Mouse (Mus musculus) midbrain, embryonic 15.5 days (tissue): ENCODE measurements at regions not wholly inside any gene's neighbourhood (a gene's known extent, or its start where the extent isn't known, plus 50 kb on each side); places are given as distances from the start of the nearest gene placed in this dataset.
"Not testable (repeated sequence)": the region's sequence is repeated elsewhere in the genome, so short reads cannot be mapped to it uniquely, and the experiment has no call there.

Experiments
- ATAC-seq: fragments of 200-750 bp; cut with Nextera tagmentation; replicated peaks from 2 replicates; pipeline ENCODE4 v1.8.0; 2017; ENCODE audit warnings: moderate TSS enrichment
- H3K27ac ChIP-seq: fragments of 300-500 bp; sonication (generic); 2 replicates; pipeline ENCODE4 v1.5.1; 2015; ENCODE audit warnings: mild to moderate bottlenecking, inconsistent platforms
- H3K27me3 ChIP-seq: fragments of 300-500 bp; sonication (generic); replicated peaks from 2 replicates; pipeline ENCODE4 v1.6.1; 2015; ENCODE audit warnings: inconsistent platforms
- H3K36me3 ChIP-seq: fragments of 300-500 bp; sonication (generic); replicated peaks from 2 replicates; pipeline ENCODE4 v1.6.1; 2015; ENCODE audit warnings: inconsistent platforms
- H3K4me1 ChIP-seq: fragments of 300-500 bp; sonication (generic); 2 replicates; pipeline ENCODE4 v1.6.1; 2015; ENCODE audit warnings: inconsistent platforms
- H3K4me2 ChIP-seq: fragments of 300-500 bp; sonication (generic); 2 replicates; pipeline ENCODE4 v1.6.1; 2015; ENCODE audit warnings: inconsistent platforms, mild to moderate bottlenecking, moderate library complexity
- H3K4me3 ChIP-seq: fragments of 300-500 bp; sonication (generic); 2 replicates; pipeline ENCODE4 v1.5.1; 2015; ENCODE audit warnings: mild to moderate bottlenecking, inconsistent platforms
- H3K9ac ChIP-seq: fragments of 300-500 bp; sonication (generic); 2 replicates; pipeline ENCODE4 v1.6.1; 2015; ENCODE audit warnings: mild to moderate bottlenecking, inconsistent platforms
- H3K9me3 ChIP-seq: fragments of 300-500 bp; sonication (generic); 2 replicates; pipeline ENCODE4 v1.6.1; 2016; ENCODE audit warnings: inconsistent platforms
- WGBS: fragments of 180-500 bp; shearing (Covaris S2); methylation state at CpG from one replicate; pipeline ENCODE4 v1.1.7; 2015; ENCODE audit warnings: mixed read lengths; 5-methylcytosine and 5-hydroxymethylcytosine counted together

DNA sequence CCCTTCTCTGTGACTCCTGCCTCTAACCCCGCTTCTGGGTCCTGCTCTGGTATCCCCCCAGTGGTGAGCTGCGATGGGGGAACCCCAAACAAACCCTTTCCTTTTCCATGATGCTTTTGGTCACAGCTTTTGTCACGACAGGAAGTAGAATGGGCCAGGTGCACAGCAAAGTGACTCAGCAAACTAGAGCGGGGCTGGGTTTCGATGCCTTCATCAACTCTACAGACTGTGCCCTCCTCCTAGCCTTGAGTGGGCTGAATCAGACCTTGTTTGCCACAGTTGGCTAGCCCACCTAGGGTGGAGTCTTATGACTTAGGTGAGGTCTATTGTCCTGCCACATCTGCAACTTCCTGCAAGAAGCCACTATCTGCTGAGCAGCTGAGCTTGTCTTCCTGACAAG, 174.7 kb upstream of the Trpc7 start:
- no peak overlapping the region for H3K9ac ChIP-seq
- H3K4me3 ChIP-seq = no peak overlapping the region
- H3K36me3 ChIP-seq = no peaks in the 10 kb centered on the region
- H3K27ac ChIP-seq = no peak overlapping the region
- no peaks in the 10 kb centered on the region for H3K27me3 ChIP-seq
- WGBS = 83% methylated on average over 5 of the region's 5 CpGs
- no peaks in the 10 kb centered on the region for H3K4me1 ChIP-seq
- H3K9me3 ChIP-seq = no peaks in the 10 kb centered on the region
- H3K4me2 ChIP-seq = no peak overlapping the region
- no peak for ATAC-seq

DNA sequence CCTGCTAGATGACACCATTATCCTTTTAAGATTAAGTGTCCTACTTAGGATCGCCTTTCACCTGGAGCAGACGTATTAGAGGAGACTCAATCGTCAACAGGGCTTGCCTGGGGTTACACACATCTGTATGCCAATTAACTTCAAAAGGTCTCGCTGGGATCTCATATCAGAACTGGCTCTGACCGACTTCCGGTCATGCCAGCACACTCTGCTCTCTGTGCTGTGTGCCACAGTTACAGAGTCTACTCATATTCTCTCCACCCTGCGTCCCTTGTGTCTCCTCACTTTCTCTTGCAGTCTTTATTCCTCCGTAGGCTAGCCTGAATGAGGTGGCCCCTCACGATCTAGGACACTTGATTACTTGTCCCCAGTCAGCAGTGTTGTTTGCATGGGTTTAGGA, 165.9 kb upstream of the Trpc7 start:
- no peak overlapping the region for H3K4me2 ChIP-seq
- peak overlapping the region; percentile 64; the same call in 1 of the 2 replicates for H3K27ac ChIP-seq
- peaks cover 19% of the 10 kb centered on the region for H3K4me1 ChIP-seq
- 70% methylated on average over 9 of the region's 9 CpGs for WGBS
- no peaks in the 10 kb centered on the region for H3K36me3 ChIP-seq
- H3K9me3 ChIP-seq = no peaks in the 10 kb centered on the region
- ATAC-seq = no peak
- no peaks in the 10 kb centered on the region for H3K27me3 ChIP-seq
- H3K4me3 ChIP-seq = no peak overlapping the region
- no peak overlapping the region for H3K9ac ChIP-seq

DNA sequence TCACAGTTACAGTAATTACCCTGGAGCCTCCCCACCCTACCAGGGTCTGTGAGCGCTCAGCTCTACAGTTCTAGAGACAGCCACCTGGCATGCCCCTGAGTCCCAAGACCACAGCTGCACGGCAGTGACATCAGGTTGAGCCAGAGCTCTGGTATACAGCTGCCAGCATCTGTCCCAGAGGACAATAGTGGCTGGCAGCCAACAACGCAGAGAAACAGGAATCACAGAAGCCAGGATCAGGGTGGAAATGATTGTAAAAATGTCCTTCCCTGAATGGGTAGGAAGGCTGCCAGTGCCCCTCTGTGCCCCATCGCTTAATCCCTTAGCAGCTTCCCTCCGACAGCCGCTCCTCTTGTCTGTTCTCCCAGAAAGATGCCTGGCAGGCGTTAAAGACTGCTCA, 165.3 kb upstream of the Trpc7 start:
- no peaks in the 10 kb centered on the region for H3K9me3 ChIP-seq
- ATAC-seq = peak; percentile 74; the same call in 1 of the 2 replicates
- peak overlapping the region; percentile 64 for H3K27ac ChIP-seq
- WGBS = 27% methylated on average over 7 of the region's 7 CpGs
- H3K27me3 ChIP-seq = no peaks in the 10 kb centered on the region
- no peak overlapping the region for H3K9ac ChIP-seq
- H3K4me2 ChIP-seq = no peak overlapping the region
- H3K4me3 ChIP-seq = no peak overlapping the region
- no peaks in the 10 kb centered on the region for H3K36me3 ChIP-seq
- H3K4me1 ChIP-seq = peaks cover 23% of the 10 kb centered on the region

DNA sequence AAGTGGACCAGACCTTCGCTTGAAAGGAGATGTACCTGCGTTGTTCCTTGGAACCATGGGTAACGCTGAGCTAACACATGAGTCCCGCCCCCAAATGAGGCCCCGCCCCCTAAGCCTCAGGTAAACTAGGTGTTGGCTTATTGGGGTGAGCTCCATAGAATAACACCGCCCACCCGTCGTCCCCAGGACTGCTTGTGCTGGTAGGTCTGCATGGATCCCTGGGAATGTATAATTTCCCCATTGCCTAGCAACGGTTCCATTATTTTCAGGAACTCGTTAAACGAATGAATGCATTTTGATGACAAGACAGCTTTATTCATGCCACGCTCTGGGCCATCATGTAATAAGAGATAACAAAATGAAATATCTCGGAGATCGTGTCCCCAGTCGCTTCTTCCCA, 161.0 kb upstream of the Trpc7 start:
- H3K36me3 ChIP-seq = no peaks in the 10 kb centered on the region
- no peak overlapping the region for H3K9ac ChIP-seq
- H3K4me3 ChIP-seq = no peak overlapping the region
- H3K4me2 ChIP-seq = no peak overlapping the region
- no peaks in the 10 kb centered on the region for H3K27me3 ChIP-seq
- 53% methylated on average over 15 of the region's 15 CpGs for WGBS
- H3K9me3 ChIP-seq = no peaks in the 10 kb centered on the region
- peaks cover 34% of the 10 kb centered on the region for H3K4me1 ChIP-seq
- ATAC-seq = peak; percentile 65
- H3K27ac ChIP-seq = peak overlapping the region; percentile 44; the same call in 1 of the 2 replicates

DNA sequence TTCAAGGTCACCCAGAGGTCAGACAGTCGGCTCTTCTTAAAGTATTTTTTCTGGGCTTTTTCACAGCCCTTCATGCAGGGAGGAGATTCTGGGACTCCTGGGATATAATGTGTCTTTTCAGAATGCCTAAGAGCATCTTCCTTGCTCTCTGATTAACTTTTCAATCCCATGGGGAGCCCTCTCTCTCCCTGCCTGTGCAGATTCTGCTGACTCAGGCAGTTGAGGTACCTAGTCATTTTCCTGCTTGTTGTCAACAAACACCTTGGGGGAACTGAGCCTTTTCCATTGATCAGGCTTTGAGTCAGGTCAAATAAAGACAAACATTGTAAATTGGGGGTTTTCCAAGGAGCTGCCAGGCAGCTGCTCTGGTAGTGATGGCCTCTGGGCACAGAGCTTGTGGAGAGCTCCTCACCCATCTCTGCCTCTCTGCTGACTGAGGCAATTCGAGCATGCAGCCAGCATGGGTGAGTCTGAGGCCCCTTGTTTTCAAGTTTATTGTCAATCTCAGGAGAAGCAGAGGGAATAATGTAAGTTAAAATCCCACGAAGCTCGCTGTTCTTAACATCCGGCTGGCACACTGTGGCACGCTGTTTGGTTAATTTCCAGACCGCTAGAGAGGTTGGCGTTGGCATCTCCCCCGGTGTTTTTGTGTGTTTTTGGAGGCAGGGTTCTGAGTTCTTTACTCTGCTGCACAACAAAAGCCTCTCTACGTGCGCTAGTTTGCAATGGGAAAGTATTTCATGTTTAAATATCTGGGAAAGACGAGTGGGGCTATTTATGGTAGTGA, 159.8 kb upstream of the Trpc7 start:
- no peak overlapping the region for H3K4me3 ChIP-seq
- ATAC-seq = peak; percentile 63; the same call in 1 of the 2 replicates
- no peaks in the 10 kb centered on the region for H3K36me3 ChIP-seq
- no peaks in the 10 kb centered on the region for H3K9me3 ChIP-seq
- H3K4me1 ChIP-seq = peaks cover 25% of the 10 kb centered on the region
- 42% methylated on average over 12 of the region's 12 CpGs for WGBS
- no peaks in the 10 kb centered on the region for H3K27me3 ChIP-seq
- H3K4me2 ChIP-seq = 0 out of 2 replicates have a peak overlapping the region, but pooled peaks have one; percentile 0
- H3K27ac ChIP-seq = peak overlapping the region; percentile 45
- no peak overlapping the region for H3K9ac ChIP-seq

DNA sequence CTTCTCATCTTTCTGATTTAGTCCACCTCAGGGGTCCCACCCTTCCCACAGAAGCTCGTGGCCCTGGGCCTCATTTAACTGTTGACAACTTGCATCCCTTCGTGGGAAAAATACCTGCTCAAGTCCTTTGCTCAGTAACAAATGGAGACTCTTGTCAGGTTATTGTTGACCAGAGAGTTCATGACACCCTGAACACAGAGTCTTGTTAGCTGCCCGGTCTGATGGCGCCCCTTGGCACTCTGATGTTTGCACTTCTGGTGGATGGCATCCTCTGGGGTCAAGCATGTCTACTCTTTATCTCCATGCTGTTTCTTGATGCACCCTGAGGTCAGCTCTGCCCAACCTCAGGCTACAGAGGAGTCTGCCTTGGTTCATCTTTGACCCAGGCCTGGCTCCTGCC, 157.6 kb upstream of the Trpc7 start:
- Histone ChIP-seq H3K27me3 (no peaks in the 10 kb centered on the region), H3K4me3 (no peak overlapping the region), H3K36me3 (no peaks in the 10 kb centered on the region), H3K4me2 (no peak overlapping the region), H3K27ac (no peak overlapping the region), H3K9ac (no peak overlapping the region), H3K9me3 (no peaks in the 10 kb centered on the region), H3K4me1 (peaks cover 25% of the 10 kb centered on the region)
- 80% methylated on average over 4 of the region's 4 CpGs for WGBS
- no peak for ATAC-seq

DNA sequence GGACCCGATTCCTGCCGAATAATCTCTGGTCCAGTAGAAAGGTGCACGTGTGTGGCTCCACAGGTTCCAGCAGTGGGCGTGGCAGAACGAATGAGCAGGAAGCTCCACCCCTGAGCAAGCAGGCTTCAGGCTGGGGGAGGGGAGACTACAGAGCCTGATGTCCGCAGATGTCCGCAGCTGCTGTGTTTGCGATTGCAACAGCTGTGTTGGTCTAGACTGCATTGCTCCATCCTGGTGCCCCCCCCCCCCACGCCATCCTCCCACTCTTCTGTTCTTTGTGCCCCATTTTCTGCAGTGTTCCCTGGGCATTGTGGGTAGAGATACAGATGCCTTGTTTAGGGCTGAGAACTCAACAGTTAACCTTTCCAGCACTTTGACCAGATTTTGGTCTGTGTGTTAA, 150.3 kb upstream of the Trpc7 start:
- ATAC-seq, H3K9ac ChIP-seq: not testable (repeated sequence)
- WGBS = 34% methylated on average over 9 of the region's 9 CpGs

DNA sequence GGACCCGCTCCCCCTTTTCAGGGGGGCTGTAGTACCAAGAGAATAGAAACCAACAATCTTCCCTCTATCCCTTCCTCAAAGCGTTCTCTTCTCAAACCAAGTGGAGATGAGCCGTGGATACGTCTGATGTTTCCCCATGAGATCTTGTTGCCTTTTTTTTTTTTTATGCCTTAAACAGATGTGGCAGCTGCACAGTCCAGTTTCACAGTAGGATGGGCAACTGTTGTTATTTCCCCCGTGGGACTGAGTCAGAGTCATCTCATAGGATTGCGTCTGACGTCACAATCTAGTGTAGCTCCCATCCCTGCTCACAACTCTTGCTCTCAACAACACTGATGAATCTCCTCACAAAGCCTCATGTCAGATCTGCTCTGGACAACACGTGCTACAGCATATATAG, 148.7 kb upstream of the Trpc7 start:
- Histone ChIP-seq H3K4me1 (no peaks in the 10 kb centered on the region), H3K4me2 (no peak overlapping the region), H3K27me3 (no peaks in the 10 kb centered on the region), H3K4me3 (no peak overlapping the region), H3K9me3 (no peaks in the 10 kb centered on the region), H3K36me3 (no peaks in the 10 kb centered on the region), H3K27ac (no peak overlapping the region), H3K9ac (no peak overlapping the region)
- ATAC-seq = no peak
- WGBS = 90% methylated on average over 8 of the region's 8 CpGs

More for the DNA sequence above, 150.3 kb upstream of the Trpc7 start:
- H3K27me3 ChIP-seq, H3K36me3 ChIP-seq, H3K4me3 ChIP-seq, H3K9me3 ChIP-seq, H3K4me2 ChIP-seq, H3K4me1 ChIP-seq, H3K27ac ChIP-seq: not testable (repeated sequence)

DNA sequence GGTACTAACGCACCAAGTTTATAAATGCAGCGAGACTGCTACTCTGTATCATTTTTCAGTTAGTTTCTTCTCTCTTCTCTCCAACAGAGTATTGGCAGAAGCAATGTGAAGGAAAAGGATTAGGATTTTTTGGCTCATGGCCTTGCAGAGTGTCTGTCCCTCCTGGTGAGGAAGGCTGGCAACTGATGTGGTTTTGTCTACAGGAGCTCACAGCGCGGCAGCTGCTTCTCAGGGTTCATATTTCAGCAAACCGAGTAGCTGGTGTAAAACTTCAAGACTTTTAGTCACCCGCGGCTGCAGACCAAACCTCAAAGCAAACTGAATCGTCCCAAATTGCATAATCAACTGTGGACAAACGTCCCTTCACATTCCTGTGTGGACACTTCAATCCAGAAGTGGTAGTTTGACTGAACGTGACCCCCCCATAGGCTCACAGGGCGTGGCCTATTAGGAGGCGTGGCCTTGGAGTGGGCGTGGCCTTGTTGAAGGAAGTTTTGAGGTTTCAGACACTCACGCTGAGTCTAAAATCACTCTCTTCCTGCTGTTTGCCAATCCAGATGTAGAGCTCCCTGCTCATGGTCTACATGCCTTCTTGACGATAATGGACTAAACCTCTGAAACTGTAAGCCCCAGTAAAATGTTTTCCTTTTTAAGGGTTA, 147.7 kb upstream of the Trpc7 start:
- Histone ChIP-seq H3K9ac (no peak overlapping the region), H3K27me3 (no peaks in the 10 kb centered on the region), H3K36me3 (no peaks in the 10 kb centered on the region), H3K4me3 (no peak overlapping the region), H3K4me2 (no peak overlapping the region), H3K4me1 (no peaks in the 10 kb centered on the region), H3K27ac (no peak overlapping the region), H3K9me3 (no peaks in the 10 kb centered on the region)
- 87% methylated on average over 15 of the region's 15 CpGs for WGBS
- no peak for ATAC-seq

DNA sequence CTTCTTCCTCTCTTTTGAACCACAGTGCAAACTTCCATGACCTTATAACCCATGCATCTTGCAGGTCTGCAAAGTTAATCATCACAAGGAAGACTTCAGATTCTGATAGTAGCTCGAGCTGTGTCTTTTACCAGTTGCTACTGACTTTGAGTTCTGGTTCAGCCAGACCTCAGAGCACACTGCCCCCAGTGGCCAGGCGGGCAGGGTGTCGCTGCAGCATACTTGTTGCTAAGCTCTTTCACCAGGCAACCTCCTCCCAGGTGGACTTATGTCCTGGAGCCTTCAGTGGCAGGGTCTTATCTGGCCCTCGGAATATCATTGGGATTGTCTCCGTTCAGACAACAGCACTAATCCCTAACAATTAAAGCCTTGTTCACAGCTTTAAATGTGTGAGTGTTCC, 146.7 kb upstream of the Trpc7 start:
- WGBS = 74% methylated on average over 5 of the region's 5 CpGs
- no peaks in the 10 kb centered on the region for H3K27me3 ChIP-seq
- H3K9ac ChIP-seq = no peak overlapping the region
- H3K36me3 ChIP-seq = no peaks in the 10 kb centered on the region
- no peaks in the 10 kb centered on the region for H3K4me1 ChIP-seq
- ATAC-seq = no peak
- no peaks in the 10 kb centered on the region for H3K9me3 ChIP-seq
- no peak overlapping the region for H3K4me2 ChIP-seq
- no peak overlapping the region for H3K27ac ChIP-seq
- no peak overlapping the region for H3K4me3 ChIP-seq

DNA sequence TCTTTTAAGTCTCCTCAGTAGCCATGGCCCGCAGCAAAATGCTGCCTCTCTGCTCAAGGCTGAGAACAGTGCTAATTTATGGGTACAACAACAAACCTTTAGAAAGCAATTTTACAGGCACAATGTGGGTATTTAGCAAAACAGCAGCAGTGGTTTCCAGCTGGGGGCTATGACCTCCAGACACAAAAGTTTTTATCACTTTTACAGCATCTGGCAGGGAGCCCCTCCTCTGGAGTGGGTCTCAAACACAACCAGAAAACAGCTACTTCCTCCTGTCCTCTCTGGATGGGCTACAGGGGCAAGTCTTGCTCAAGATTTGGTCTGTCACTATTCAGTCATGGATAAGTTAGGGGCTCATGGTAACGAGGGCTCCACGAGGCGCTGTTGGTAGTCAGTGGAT, 137.1 kb upstream of the Trpc7 start:
- Histone ChIP-seq H3K4me3 (no peak overlapping the region), H3K27me3 (no peaks in the 10 kb centered on the region), H3K36me3 (no peaks in the 10 kb centered on the region), H3K4me1 (no peaks in the 10 kb centered on the region), H3K9ac (no peak overlapping the region), H3K27ac (no peak overlapping the region), H3K9me3 (no peaks in the 10 kb centered on the region), H3K4me2 (no peak overlapping the region)
- 74% methylated on average over 4 of the region's 4 CpGs for WGBS
- ATAC-seq = no peak

DNA sequence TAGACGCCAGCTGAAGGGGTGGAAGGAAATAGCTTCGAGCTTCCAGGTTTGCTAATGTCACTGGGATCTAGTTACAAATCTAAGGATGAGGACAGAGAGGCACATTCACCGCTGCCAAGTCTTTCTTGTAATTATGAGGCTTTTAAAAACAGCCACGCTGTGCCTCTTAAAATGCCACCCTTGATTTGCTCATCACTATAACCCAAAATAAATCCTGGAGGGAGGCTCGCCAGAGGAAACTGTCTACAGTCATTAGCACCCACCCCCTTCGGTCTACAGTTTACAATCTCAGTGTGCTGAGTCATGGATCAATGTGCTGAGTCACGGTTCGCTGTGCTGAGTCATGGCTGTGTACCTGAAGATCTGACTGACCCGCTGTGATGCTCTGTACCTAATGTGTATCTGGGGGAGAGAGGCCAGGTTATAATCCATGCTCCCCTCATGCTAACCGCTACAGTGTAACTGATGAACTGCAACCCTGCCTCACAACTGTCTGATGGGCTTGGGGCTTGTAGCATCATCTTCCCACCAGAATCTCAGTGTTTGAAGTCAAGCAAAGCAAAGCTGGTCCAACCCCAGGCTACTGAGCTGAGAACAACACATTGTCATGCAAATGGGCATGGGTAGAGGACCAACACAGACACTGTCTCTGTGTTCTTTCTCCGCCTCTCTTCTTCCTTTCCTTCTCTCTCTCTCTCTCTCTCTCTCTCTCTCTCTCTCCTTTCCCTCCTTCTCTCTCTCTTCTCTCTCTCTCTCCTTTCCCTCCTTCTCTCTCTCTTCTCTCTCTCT, 122.0 kb upstream of the Trpc7 start:
- Histone ChIP-seq H3K4me2 (no peak overlapping the region), H3K9ac (no peak overlapping the region), H3K36me3 (no peaks in the 10 kb centered on the region), H3K4me3 (no peak overlapping the region), H3K4me1 (peaks cover 8% of the 10 kb centered on the region), H3K27ac (no peak overlapping the region), H3K27me3 (no peaks in the 10 kb centered on the region), H3K9me3 (no peaks in the 10 kb centered on the region)
- 75% methylated on average over 11 of the region's 11 CpGs for WGBS
- no peak for ATAC-seq
